Mouse (Mus musculus): ENCODE results near the gene Ltf. TPM values are rescaled to one million over a fixed set of nuclear protein-coding genes. Genes with fewer than 3 reads are reported as not detected.

Gene Ltf
- polyA plus RNA-seq (2014; fragmentation: Illumina TruSeq; extraction: RNeasy Lipid Tissue Mini Kit (QIAGEN cat#74804); ENCODE audit: low read depth, low replicate concordance) = 4.1 TPM

DNA sequence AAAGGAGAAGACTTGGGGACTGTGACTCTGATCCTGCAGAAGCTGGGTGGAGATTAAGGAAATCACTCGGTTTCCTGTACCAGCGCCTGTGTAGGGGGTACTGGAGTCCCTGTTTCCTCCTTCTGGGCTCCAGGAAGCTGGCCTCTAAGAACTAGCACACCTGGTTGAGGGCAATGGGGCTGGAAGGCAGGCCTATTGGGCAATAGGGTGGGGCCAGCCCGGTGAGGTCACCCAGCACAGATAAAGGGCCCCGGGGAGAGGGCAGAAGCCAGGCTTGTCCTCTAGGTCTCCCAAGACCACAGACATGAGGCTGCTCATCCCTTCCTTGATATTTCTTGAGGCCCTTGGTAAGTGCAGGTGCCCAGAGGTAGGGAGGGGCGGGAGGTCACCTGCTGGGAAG lies at the start of gene Ltf:
Gene Ltf, plus strand, starts transcription at position 250 of the 400 bp plus-strand sequence.

DNA sequence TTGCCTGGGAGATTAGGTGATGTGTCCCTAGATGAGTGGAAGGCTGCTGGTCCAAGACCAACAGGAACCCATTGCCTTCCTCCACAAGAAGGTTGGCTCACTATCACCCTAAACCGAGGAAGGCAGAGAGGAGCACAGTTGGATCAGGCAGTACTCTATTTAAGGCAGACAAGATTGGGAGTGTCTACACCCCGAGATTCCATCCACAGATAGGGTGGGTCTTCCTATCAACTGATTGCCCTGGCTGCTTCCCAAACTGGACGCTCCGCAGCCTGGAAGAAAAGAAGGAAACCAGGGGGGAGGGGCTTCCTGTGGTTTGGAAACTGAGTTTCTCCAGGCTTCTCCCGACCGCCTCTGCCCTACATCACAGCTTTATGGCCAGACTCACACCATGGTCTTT lies 28.9 kb upstream of the Ltf start, which contains the start of gene Rtp3:
Gene Rtp3, minus strand, starts transcription at position 380 of the 400 bp plus-strand sequence.

DNA sequence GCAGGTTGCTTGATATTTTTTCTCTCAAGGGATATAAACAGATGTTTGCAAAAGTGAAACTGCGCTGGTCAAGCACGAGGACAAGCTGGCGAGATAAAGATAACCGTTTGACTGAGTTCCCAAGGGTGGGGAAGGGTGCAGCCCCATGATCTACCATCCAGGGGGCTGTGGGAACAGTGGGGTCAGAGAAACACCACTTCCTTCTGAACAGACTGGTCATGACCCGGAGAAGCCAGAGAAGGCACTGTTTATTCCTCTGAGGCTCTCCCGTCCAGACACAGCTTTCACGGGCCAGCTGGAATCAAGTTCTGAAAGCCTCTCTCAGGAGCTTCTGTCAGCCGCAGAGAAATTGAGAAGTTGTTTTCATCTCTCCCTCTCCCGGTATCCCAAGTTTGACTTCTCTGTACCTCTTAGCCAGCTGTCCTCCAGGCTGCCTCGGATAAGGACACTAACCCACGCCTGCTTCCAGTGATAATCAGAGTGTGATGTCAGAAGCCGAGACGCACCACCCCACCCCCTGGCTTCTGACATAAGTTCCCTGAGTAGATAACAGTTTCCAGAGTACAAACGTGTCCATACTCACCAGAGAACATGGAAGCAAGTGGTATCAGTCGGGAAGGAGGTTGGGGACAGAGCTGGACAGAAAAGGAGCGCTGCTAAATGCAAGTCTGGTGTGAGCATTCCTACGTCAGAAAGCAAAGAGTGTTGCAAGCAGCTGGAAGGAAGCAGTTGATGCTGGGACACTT lies 37.9 kb downstream of the Ltf start, which contains the start of gene Ccrl2:
Gene Ccrl2, minus strand, starts transcription at position 722 of the 746 bp plus-strand sequence.

Other genes starting within 250 kb of the Ltf start
- gene Prss42, start 221.1 kb upstream of the Ltf start, polyA plus RNA-seq (2014; fragmentation: Illumina TruSeq; extraction: RNeasy Lipid Tissue Mini Kit (QIAGEN cat#74804); ENCODE audit: low read depth, low replicate concordance) = not detected
- not detected for gene Prss44, start 205.3 kb upstream of the Ltf start, polyA plus RNA-seq (2014; fragmentation: Illumina TruSeq; extraction: RNeasy Lipid Tissue Mini Kit (QIAGEN cat#74804); ENCODE audit: low read depth, low replicate concordance)
- gene Prss43, start 192.6 kb upstream of the Ltf start, polyA plus RNA-seq (2014; fragmentation: Illumina TruSeq; extraction: RNeasy Lipid Tissue Mini Kit (QIAGEN cat#74804); ENCODE audit: low read depth, low replicate concordance) = not detected
- not detected for gene Prss45, start 184.7 kb upstream of the Ltf start, polyA plus RNA-seq (2014; fragmentation: Illumina TruSeq; extraction: RNeasy Lipid Tissue Mini Kit (QIAGEN cat#74804); ENCODE audit: low read depth, low replicate concordance)
- gene Prss46, start 174.8 kb upstream of the Ltf start, polyA plus RNA-seq (2014; fragmentation: Illumina TruSeq; extraction: RNeasy Lipid Tissue Mini Kit (QIAGEN cat#74804); ENCODE audit: low read depth, low replicate concordance) = not detected
- gene Prss50, start 161.3 kb upstream of the Ltf start, polyA plus RNA-seq (2014; fragmentation: Illumina TruSeq; extraction: RNeasy Lipid Tissue Mini Kit (QIAGEN cat#74804); ENCODE audit: low read depth, low replicate concordance) = not detected
- gene Als2cl, start 139.4 kb upstream of the Ltf start, polyA plus RNA-seq (2014; fragmentation: Illumina TruSeq; extraction: RNeasy Lipid Tissue Mini Kit (QIAGEN cat#74804); ENCODE audit: low read depth, low replicate concordance) = 2.3 TPM
- 0.87 TPM for gene Tmie, start 139.2 kb upstream of the Ltf start, polyA plus RNA-seq (2014; fragmentation: Illumina TruSeq; extraction: RNeasy Lipid Tissue Mini Kit (QIAGEN cat#74804); ENCODE audit: low read depth, low replicate concordance)
- not detected for gene Fam240a, start 102.4 kb upstream of the Ltf start, polyA plus RNA-seq (2014; fragmentation: Illumina TruSeq; extraction: RNeasy Lipid Tissue Mini Kit (QIAGEN cat#74804); ENCODE audit: low read depth, low replicate concordance)
- 0.41 TPM for gene Tdgf1, start 73.1 kb upstream of the Ltf start, polyA plus RNA-seq (2014; fragmentation: Illumina TruSeq; extraction: RNeasy Lipid Tissue Mini Kit (QIAGEN cat#74804); ENCODE audit: low read depth, low replicate concordance)
- gene Lrrc2, start 67.7 kb upstream of the Ltf start, polyA plus RNA-seq (2014; fragmentation: Illumina TruSeq; extraction: RNeasy Lipid Tissue Mini Kit (QIAGEN cat#74804); ENCODE audit: low read depth, low replicate concordance) = 36.4 TPM
- gene Rtp3, start 28.7 kb upstream of the Ltf start, polyA plus RNA-seq (2014; fragmentation: Illumina TruSeq; extraction: RNeasy Lipid Tissue Mini Kit (QIAGEN cat#74804); ENCODE audit: low read depth, low replicate concordance) = 3.6 TPM
- gene Ccrl2, start 38.2 kb downstream of the Ltf start, polyA plus RNA-seq (2014; fragmentation: Illumina TruSeq; extraction: RNeasy Lipid Tissue Mini Kit (QIAGEN cat#74804); ENCODE audit: low read depth, low replicate concordance) = 3.4 TPM
- gene Lrrfip2, start 98.3 kb downstream of the Ltf start, polyA plus RNA-seq (2014; fragmentation: Illumina TruSeq; extraction: RNeasy Lipid Tissue Mini Kit (QIAGEN cat#74804); ENCODE audit: low read depth, low replicate concordance) = 66.7 TPM